Mouse (Mus musculus) right cerebral cortex, postnatal 25 days (tissue): Measurements from ENCODE around the gene 1700061G19Rik.
"Not testable (repeated sequence)": the region's sequence is repeated elsewhere in the genome, so short reads cannot be mapped to it uniquely, and the experiment has no call there.

Experiments
- DNase-seq: peaks from one replicate; pipeline ENCODE4 v3.0.0; 2022

1700061G19Rik gene

GRCm38 (mm10) chr17:56872512-56872911 is 2.8 kb upstream of the 1700061G19Rik start:
- DNase-seq = no peak

GRCm38 (mm10) chr17:56874237-56874636 is 1.0 kb upstream of the 1700061G19Rik start, which contains the start of gene Acsbg2:
Gene Acsbg2, minus strand, starts transcription at chr17:56874447.
- no peak for DNase-seq

- DNase-seq = no peak
Observed at GRCm38 (mm10) chr17:56876465-56876864, 1.2 kb downstream of the 1700061G19Rik start.

GRCm38 (mm10) chr17:56876981-56877380 is 1.7 kb downstream of the 1700061G19Rik start:
- DNase-seq = no peak

GRCm38 (mm10) chr17:56877426-56877825 is 2.1 kb downstream of the 1700061G19Rik start:
- no peak for DNase-seq

- peak; percentile 31 for DNase-seq
Observed at GRCm38 (mm10) chr17:56883612-56884011, 8.3 kb downstream of the 1700061G19Rik start.

- DNase-seq = no peak
Observed at GRCm38 (mm10) chr17:56884331-56884730, 9.1 kb downstream of the 1700061G19Rik start.

- DNase-seq = no peak
Observed at GRCm38 (mm10) chr17:56884809-56885208, 9.5 kb downstream of the 1700061G19Rik start.

- no peak for DNase-seq
Observed at GRCm38 (mm10) chr17:56888050-56888449, 12.8 kb downstream of the 1700061G19Rik start.

GRCm38 (mm10) chr17:56890018-56890417 is 14.7 kb downstream of the 1700061G19Rik start:
- DNase-seq = no peak

GRCm38 (mm10) chr17:56895368-56895918 is 20.2 kb downstream of the 1700061G19Rik start:
- no peak for DNase-seq

- peak; percentile 48 for DNase-seq
Observed at GRCm38 (mm10) chr17:56896513-56897129, 21.3 kb downstream of the 1700061G19Rik start.

GRCm38 (mm10) chr17:56897630-56898195 is 22.4 kb downstream of the 1700061G19Rik start:
- DNase-seq = peak; percentile 76

GRCm38 (mm10) chr17:56902698-56903097 is 27.4 kb downstream of the 1700061G19Rik start:
- DNase-seq = no peak

- no peak for DNase-seq
Observed at GRCm38 (mm10) chr17:56906166-56906565, 30.9 kb downstream of the 1700061G19Rik start.

GRCm38 (mm10) chr17:56907096-56907495 is 31.8 kb downstream of the 1700061G19Rik start:
- no peak for DNase-seq

GRCm38 (mm10) chr17:56907887-56908286 is 32.6 kb downstream of the 1700061G19Rik start:
- no peak for DNase-seq

- not testable (repeated sequence) for DNase-seq
Observed at GRCm38 (mm10) chr17:56909764-56910163, 34.5 kb downstream of the 1700061G19Rik start.

- DNase-seq = no peak
Observed at GRCm38 (mm10) chr17:56913023-56913422, 37.7 kb downstream of the 1700061G19Rik start.

- no peak for DNase-seq
Observed at GRCm38 (mm10) chr17:56913444-56913843, 38.2 kb downstream of the 1700061G19Rik start.

GRCm38 (mm10) chr17:56917166-56917565 is 41.9 kb downstream of the 1700061G19Rik start:
- no peak for DNase-seq

GRCm38 (mm10) chr17:56919725-56920124 is 44.4 kb downstream of the 1700061G19Rik start:
- no peak for DNase-seq

GRCm38 (mm10) chr17:56925998-56926397 is 50.7 kb downstream of the 1700061G19Rik start:
- no peak for DNase-seq

- DNase-seq = no peak
Observed at GRCm38 (mm10) chr17:56929101-56929500, 53.8 kb downstream of the 1700061G19Rik start.
